Mouse (Mus musculus) gastrocnemius, postnatal 25 days (tissue): Measurements from ENCODE around the gene Cpt1c. TPM values are rescaled to one million over a fixed set of nuclear protein-coding genes. Genes with fewer than 3 reads are reported as not detected.

Experiments
- DNase-seq: peaks from one replicate; pipeline ENCODE4 v3.0.0; 2022
- total RNA-seq, 2 experiments: library from RNA; stranded (reverse); gene quantifications; 1 replicate in 1 of 2; 2 replicates in 1 of 2; pipeline ENCODE4 v1.2.3; 2021

Gene Cpt1c
- total RNA-seq, 2 experiments from 2014 or later, result 1.6 to 2.0 TPM

DNA sequence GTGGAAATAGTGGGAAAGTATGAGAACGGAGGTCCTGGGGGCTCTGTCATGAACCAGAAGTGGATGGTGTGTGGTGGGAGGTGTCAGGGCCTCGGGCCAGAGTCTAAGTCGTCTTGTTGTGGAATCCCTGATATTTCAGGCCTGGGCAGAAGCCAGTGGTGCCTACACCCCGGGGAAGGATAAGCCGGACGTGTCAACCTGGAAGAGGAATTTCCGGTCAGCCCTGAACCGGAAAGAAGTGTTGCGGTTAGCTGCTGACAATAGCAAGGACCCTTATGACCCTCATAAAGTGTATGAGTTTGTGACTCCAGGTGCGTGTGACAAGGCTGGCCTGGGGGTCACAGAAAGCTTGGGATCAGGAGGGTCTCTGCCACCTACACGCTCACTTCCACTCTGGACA, 25.1 kb upstream of the Cpt1c start:
- no peak for DNase-seq

DNA sequence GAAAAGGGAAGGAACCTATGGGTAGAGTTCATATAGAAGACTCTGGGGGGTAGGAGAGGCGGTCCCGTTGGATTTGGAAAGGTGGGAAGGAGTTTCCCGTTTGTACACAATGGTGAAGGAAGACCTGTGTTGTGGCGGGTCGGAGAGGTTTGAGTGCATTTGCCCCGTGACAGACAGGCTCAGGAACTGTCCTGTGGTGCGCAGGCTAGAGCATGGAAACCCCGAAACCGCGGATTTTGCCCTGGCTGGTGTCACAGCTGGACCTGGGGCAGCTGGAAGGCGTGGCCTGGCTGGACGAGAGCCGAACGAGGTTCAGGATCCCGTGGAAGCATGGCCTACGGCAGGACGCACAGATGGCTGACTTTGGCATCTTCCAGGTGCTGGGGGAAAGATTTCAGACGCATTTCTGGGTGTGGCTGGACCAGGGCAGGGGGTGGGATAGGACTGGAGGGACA, 23.9 kb upstream of the Cpt1c start, which contains the start of gene Bcl2l12:
Bcl2l12 (minus strand) TSS at position 212 of the 455 bp plus-strand sequence.
- DNase-seq, result peak; percentile 54

DNA sequence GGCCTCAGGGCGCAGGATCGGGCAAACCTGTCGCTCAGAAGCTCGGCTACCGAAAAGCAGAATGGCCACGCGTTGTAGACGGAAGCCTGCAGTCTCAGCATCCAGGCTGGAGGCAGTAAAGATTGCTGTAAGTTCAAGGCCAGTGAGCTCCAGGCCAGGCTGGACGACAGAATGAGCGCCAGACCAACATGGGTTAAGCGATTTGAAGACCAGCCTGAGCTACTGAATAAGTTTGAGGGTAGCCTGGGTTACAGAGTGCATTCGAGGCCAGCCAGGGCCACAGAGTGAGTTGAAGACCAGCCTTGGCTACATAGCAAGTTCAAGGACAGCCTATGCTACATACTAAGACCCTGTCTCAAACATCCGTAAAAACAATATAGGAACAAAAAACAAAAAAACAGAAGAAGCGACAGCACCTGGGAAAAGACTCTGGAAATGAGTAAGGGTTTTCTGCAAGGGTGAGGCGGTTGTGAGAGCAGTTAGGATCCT, 23.3 kb upstream of the Cpt1c start:
- no peak for DNase-seq

DNA sequence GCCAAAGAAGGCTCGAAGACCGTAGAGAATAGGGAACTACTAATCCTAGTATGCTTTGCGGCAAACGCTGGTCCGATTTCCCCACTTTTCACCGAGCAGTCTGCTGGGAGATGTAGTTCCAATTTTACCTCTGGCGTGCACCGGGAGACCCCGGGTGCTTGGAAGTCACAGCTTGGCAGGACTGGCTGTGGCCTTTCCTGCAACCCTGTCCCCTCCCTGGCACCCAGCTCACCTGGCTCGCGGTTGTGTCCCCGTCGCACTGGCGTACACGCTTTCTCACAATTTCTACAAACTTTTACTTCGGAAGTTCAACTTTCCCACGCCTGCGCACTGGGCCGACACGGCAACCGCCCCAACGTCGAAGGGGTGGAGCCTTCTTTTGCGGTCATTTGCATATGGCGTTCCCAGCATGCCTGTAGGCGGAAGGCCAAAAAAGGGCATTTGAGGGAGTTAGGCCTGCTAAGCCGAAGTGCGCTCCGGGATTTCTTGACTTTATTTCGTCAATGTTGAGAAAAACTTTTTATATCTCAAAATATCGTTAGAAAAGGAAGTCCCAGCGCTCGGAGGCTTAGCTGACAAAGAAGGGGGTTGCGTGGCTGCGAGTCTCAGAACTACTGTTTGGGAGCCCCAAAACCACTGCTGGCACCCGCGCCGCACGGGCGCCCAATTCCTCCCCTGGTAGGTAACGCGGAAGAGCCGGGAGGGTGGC, 22.7 kb upstream of the Cpt1c start, which contains the start of gene Irf3:
Irf3 (plus strand) TSS at position 418 of the 709 bp plus-strand sequence.
- DNase-seq, result peak; percentile 93

DNA sequence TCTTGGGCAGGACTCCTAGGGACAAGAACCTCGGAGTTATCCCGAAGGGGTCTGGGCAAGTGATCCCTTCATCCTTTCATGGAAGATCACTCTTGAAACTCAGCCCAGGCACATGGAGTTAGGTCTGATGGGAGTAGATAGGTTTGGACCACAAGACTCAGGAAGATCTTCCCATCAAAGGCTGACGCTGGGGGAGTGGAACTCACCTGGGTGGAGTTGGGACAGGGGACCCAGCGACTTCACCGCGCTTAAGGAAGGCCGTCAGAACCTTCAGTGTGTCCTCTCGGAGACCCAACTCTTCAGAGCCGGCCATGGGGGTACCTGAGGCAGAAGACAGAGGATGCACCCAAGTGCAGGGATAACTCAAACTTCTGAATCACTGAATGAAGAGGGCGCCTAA, 22.0 kb upstream of the Cpt1c start:
- no peak for DNase-seq

DNA sequence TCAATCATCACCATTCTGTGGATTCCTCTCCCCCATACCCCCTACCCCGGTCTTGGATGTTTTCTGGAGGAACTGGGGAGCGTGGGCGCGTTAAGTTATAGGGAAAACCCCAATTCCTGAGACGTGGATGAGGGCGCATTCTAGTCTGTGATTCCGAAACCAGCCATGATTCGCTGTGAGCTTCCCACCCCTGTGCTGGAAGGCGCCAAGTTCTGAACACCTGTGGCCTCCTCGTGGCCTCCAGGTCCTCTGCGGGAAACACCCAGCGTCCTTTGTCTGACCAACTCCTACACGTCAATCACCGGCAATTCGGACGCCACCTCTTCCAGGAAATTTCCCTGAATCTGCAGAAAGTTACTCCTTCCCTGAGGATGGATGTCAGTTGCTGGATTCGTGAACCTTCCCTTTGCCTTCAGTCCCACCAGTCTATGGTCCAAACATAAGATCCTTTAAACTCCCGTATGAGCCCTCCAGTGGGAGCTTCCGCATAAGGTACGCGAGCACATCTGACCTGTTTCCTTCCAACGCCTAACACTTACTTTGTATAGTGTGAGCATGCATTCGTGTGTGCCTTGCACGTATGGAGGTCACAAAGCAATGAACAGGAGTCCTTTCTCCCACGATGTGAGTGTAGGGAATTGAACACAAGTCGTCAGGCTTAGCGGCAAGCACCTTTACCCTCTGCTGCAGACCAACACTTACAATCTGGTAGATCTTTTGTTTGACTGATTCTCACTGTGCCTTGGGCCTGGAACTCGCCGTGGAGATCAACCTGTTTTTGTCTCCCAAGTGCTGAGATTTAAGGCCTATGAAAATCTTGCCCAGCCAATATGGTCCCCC, 12.4 kb upstream of the Cpt1c start:
- no peak for DNase-seq

DNA sequence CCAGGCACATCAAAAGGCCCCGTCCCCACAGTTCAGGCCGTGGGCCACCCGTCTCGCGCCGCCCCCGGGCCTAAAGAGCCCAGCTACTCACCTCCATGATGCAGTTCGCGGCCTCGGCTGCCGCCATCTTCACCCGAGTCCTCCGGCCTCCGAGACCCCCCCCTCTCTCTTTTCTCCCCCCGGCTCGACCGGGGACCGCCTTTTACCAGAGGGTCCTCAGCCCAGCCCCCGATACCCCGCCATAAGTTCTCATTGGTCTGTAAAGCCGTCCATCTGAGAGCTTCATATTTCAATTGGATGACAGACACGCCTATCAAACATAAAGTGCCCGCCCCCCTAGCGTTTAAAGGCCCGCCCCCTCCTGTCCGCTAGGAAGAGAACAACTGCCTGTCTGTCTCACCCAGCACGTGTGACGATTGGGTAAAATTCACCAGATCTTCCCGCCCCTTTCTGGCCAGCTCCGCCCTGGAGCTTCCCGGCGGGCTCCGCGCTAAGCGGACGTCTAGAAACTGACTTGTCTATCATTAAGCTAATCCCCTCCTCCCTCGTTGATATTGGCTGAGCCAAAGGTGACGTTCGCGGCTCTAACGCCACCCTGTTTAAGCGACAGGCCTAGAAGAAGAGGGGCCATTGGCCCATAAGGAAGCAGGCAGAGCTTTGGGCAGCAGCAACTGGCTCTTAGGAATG, 11.7 kb upstream of the Cpt1c start, which contains the start of gene Prmt1:
Prmt1 (minus strand) TSS at position 377 of the 687 bp plus-strand sequence.
- peak; percentile 99 for DNase-seq

DNA sequence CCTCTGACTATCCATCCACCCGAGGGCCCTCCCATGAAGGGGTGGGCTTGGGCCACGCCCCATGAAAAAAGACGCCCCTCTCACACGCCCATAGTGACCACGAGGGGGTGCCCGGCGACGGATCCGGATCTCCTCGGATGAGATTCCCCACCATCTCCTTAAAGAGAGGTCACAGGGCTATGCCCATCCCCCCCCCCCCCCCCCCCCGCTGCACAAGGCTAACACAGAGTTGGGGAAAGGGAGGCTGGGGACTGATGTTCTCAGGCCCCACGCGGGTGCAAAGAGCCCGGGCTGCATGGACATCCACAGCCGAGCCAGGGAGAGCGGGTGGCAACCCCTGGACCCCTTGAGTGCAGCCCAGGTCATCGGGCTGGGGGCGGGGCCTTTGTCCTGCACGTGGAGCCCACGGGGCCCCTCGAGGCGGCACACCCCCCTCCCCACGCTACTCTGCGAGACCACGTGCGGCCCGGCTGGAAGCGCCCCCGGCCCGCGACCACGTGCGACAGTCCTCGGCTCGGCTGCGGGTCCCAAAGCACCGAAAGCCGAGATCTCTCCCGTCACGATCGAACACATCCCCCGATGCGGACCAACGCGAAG, 11.0 kb upstream of the Cpt1c start:
- DNase-seq, result peak; percentile 73

DNA sequence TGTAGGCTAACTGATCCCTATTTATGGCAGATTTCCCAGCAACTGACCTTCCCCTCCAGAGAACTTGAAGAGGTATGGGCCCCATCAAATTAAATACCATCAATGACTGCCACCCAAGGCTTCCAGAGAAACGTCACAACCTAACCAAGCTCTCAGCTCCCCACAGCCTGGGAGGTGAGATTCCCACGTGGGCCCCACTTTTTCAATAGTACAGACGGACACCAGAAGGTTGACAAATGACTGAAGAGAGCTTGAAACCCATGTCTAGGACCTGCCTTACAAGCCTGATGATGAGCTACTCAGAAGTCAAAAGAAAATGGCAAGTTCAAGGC, 10.1 kb upstream of the Cpt1c start:
- DNase-seq, result no peak

DNA sequence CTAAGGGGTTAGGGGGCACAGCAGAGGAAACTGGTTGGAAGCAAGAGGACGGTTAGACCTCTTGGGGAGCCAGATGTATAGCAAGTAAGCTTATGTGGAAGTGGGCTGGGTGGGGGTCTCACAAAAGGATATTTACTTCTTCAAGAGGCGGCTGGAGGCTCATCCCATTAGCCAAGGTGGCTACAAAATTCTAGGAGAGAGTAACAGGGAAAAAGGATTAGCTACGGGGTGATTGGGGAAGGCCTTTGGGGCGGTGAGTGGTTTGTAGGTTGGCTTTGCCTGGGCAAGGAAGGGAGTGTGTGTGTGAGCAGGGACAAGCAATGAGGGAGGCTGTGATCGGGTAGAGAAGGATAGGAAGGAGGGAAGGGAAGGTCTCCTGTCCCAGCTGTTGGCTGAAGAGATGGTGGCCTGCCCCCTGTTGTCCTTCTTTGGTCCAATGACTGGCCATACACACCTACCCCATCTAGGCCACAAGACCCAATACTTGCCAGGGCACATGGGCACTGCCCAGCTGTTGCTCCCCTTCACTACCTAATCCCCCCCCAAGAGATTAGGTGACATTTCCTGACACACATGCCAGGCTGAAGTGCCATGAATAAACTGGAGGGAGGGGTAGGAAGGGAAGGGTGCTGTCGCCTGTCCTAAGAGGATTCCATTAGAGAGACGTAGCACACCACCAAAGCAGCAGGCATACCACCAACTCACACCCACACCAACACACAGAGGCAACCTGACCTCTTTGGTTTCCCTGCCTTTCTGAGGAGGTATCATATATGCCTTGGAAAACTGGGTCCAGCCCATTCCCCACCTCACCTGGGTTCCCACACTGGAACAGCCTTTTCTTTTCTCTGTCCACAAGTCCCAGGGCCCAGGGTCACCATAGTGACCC, 9.5 kb upstream of the Cpt1c start:
- DNase-seq, result peak; percentile 56

DNA sequence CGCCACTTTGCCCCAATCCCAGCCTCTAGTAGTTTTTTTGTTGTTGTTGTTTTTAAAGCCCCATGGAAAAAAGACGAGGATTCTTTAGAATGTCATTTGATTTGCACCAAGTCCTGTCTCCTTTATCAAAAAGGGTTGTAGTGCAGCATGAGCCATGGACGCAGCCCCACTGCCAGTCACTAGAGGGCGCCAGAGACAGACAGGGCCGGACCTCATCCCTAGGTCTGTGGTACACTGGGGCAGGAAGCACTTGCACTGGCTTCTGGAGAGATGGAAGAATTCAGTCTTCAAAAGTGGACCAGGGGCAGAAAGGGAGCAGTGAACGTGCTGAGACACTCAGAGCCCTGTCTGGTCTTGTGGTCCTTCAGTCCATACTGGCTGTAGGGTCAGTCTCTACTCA, 8.4 kb upstream of the Cpt1c start:
- DNase-seq, result peak; percentile 77

DNA sequence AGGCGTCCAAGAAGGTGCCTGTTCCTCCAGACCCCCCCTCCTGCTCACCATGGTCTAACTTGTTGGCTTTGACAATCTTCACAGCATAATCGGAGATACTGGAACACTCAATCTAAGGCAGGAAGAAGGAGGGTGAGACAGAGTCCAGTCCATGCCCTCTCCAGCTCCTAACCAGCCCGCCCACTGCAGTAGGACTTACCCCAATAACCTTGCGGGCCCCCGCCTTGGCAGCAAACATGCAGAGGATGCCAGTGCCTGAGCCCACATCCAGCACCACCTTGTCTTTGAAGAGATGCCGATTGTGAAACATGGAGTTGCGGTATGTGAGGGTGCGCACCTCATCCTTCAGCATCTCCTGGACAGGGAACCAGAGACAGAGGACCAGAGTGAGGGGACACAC, 6.9 kb upstream of the Cpt1c start:
- no peak for DNase-seq

DNA sequence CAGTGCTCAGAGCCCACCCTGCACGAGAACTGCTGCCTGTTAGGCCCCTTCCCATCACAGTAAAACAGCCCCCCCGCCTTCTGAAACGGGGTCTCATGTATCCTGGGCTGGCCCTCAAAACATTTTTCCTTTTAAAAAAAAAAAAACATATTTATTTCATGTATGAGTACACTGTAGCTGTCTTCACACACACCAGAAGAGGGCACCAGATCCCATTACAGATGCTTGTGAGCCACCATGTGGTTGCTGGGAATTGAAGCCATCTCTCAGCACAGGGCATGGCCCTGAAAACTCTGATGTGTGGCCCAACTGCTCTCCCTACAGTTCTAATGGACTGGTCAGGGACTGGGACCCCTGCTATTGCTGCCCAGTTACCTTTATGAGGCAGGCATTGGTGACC, 3.6 kb upstream of the Cpt1c start:
- no peak for DNase-seq

DNA sequence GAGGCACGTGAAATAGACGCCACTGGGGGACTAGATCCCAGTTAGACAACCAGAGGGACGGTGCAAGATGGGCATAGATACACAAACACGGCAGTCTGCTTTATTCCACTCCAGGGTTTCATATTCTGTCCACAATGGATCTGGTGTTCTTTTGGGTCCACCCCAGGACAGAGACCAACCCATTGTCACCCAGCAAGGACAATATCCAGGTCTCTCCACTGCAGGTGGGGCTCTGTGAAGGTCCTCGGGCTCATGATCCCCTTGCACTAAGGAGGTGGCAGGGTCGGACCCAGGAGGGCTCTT, 417 bp upstream of the Cpt1c start:
- no peak for DNase-seq

DNA sequence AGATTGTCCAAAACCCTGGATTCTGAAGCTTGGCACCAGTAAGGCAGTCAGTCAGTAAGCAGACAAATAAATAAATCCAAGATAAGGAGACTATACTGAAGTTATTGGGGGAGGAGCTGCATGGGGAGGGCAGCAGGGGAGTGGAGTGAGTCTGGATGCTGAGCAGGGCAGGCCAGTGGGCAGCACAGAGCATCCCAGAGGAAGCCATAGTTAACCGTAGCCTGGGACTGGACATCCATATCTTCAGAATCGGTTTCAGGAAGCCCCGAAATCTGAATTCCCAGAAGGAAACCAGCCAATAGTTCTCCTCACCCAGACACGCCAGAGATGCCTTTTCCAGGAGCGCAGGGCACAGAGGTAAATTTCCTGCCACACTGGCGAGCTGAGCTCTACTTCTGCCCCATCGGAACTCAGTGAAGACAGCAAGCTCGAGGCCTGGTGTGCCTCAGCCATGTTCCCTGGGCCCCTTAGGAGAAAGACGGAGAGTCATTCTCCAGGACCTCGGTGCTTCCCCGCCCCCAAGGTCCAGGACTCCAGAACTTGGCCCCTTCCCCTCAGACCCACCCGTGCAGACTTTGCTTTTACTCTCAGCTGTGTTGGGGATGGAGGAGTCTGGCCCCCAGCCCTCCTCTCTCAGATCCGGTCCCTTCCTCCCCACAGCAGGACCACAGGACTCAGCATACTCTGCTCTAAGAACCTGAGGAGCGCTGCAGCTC, 1.1 kb downstream of the Cpt1c start:
- no peak for DNase-seq

DNA sequence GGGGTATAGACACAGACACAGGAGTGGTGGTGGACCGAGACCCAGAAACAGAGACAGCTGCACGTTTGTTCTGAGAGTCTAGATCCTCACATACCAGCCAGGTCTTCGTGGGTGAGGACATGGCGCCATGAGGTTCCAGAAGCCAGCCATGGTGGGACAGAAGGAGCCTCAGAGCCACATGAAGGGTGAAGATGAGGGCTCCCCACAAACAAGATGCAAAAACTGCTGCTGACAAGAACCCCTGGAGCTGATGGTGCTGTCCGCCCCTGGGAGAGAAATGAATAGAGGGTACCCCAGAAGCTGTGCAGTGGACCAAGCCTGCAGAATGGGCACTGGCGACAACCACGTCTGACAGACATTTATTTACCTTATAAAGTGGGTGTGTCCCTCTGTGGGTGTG, 3.5 kb downstream of the Cpt1c start:
- DNase-seq, result no peak

DNA sequence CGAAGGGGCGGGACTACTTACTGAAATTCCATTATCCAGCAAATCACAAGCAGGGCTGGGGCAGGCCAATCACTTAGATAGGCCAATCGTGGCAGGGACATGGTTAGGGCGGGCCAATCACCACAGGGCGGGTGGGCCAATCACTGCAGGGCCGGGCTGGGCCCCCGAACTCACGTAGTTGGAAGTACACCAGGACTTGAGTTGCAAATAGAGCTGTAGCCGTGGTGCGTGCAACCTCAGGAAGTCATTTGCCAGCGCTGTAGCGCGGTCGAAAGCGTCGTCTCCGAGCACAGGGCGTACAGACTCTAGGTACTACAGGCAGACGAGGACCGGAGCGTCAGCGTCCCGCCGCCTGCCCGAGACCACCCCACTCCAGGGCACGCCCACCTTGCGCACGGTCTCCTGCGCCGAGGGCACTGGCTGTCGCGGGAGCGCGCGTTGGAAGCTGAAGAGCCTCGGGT, 4.4 kb downstream of the Cpt1c start:
- DNase-seq, result peak; percentile 92

DNA sequence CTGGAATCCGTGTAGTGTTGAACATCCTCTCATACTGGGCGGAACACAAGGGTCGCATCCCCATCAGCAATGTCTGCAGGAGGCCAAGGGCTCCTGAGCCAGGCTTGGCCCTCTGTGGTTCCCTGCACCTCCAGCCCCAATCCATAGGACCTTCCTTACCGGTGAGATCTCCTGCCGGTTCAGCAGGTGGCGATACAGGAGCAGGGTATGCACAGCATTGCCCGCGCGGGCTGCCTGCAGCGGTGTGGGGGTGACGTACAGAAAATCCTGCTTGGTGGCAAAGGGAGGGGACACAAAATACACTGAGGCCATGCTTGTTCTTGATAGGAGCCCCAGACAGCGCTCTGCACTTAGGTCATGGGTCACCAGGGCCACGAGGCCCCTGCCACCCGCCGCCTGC, 8.0 kb downstream of the Cpt1c start:
- DNase-seq, result no peak

DNA sequence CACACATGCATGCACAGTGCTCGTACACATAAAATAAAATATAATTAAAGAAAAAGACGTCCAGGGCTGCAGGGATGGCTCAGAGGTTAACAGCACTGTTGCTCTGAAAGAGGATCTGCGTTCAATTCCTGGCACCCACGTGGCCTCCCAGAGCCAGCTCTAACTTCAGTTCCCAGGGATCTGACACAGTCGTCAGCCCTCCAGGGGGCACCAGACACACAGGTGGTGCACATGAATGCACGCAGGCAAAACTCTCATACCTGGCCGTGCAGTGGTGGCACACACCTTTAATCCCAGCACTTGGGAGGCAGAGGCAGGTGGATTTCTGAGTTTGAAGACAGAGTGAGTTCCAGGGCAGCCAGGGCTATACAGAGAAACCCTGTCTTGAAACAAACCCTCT, 8.7 kb downstream of the Cpt1c start:
- no peak for DNase-seq

DNA sequence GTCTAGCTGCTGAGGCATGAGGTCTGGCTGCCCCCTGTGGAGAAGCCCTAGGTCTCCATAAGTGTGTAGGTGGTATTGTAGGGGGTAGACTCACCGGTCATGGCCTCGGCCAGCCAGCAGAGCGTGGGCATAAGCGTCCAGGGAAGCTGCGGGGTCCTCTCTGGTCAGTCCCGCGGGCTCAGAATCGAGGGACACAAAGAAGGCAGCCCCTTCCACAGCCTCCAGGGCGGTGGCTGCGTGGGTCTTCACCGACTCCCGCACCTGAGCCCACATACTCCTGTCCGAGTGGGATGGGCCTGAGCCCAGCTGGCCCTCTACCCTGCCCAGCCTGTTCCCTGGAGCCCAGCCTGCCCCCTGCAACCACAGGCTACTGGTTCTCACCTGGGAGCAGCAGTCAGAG, 9.7 kb downstream of the Cpt1c start:
- DNase-seq, result no peak

DNA sequence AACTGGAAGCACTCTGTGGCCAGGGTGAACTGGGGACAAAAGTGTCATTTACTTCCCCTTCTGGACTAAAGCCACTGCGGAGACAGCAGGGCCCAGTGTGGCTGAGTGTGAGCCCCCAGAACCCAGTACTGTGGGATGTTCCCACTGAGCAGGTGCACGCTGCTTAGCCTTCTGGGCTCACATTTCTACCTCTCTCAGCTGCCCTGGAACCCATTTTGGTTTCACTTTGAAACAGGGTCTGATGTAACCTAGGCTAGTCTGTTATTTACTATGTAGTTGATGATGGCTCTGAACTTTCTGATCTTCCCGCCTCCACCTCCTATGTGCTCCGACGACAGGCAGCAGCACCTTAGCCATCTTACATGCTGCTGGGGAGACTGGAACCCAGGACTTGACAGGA, 11.8 kb downstream of the Cpt1c start:
- no peak for DNase-seq
